Mouse (Mus musculus) cerebellum, postnatal 36 days (tissue): ENCODE data around the gene Sez6l.
A peak's percentile ranks its signal among the peaks of the same experiment; 100 is the strongest.

ENCODE experiments used
- DNase-seq, 2 experiments: peaks; one replicate each; pipeline ENCODE4 v3.0.0; 2021 to 2022; ENCODE audit warnings: mixed read lengths in 2 of 2

Gene Sez6l

DNA sequence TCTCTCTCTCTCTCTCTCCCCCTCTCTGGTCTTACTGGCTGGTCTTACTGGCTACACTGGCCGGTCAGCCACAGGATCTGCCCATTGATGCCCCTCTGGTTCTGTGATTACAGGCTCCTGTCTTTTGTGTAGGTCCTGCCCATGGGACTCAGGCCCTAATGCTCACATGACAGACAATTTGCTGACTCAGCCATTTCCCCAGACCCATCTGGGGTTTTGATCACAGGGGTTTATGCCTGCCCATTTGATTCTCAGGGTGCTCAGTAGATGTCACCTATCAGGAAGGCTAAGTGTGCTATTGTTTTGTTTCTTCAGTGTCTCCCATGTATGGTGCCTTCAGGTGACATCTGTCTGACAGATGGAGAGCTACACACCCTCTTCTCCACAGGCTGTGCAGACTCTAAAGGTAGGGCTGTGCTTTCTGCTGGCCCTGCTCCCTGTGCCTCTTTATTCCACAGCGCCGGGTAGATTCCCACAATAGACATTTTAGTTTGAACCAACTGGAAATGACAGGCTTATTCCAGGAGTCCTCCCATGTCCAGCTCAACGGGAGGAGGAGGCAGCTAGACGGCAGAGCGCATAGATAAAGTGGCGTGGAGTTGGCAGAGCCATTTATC, 80.1 kb downstream of the Sez6l start:
- peak; percentile 43 to 53 for DNase-seq

- DNase-seq: no peak
Measured at GRCm38 (mm10) chr5:112493492-112493891, 83.5 kb downstream of the Sez6l start.

DNA sequence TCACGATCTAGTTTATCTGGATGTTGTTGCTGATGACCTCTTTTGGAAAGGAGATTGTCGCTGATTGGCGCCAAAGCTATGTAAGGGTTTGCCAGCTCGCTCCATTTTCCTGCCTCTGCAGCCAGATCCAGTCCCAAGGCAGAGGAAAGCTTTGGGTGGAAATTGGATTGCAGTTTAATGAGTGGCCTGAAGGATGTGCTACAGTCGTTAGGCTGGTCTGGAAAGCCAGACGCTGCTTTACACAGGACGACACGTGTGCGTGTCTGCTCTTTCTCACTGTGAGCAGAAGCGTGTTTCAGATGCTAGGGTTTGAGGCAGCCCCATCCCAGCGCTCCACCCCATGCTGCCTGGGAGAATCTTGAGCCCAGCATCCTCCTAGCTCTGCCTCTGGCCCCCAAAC, 85.5 kb downstream of the Sez6l start:
- DNase-seq: no peak

GRCm38 (mm10) chr5:112488101-112488776, 88.7 kb downstream of the Sez6l start:
- no peak for DNase-seq

- DNase-seq: no peak
Measured at GRCm38 (mm10) chr5:112487504-112487903, 89.5 kb downstream of the Sez6l start.

GRCm38 (mm10) chr5:112486415-112486814, 90.6 kb downstream of the Sez6l start:
- DNase-seq: no peak

DNA sequence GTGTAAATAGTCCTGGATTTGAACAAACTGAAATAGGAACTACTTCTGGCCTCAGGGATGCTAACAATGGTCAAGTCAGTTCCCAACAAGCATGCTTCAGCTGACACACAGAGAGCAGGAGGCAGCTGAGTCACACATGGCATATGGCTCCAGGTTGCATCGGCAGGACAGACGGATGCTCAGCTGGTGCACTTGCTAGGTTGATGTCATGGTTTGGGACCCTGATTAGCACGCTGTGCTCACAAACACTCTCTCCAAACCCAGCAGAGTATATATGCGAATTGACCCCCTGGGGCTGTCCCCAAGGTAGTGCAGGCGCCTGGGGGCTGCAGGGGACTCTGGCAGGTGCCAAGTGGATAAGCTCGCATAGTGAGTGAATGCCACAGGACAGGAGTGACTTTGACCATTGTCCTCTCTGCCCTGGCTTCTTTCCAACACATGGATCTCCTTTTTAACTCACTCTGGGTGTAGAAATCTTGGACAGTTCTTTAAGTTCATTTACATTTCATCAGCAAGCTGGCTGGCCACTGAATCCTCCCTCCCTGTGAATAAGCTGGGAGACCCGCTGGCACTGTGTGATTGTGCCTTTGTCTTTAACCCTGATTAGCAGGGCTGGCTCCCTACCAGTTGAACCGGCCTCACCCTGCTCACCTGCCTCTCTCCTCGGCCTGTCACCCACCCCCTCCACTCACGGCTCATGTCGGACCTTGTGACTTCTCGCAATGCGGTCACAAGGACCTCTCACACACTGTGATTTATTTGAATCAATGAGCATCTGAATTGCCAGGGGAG, 91.9 kb downstream of the Sez6l start:
- DNase-seq: peak; percentile 82 to 89

- DNase-seq: no peak
Measured at GRCm38 (mm10) chr5:112483030-112483429, 94.0 kb downstream of the Sez6l start.

DNA sequence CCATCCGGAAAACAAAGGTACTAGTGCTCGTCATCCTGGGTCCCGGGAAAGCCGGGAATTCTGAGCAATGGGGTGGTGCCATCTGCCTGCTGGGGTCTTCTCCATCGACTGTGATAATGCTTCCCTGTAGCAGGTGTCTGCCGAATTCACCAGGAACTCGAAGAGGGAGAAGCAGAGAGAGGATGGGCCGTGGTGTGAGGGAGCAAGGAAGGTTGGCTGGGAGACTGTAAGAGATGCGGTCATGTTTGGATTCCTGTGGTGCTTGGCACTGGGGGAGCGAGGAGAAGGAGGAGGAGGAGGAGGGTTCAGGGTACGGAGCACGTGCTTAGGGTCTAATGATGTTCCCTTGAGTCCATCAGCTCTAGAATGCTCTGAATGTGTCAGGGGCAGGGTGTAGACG, 94.4 kb downstream of the Sez6l start:
- peak in 1 of 2 experiments; percentile 31 for DNase-seq

- DNase-seq: no peak
Measured at GRCm38 (mm10) chr5:112481946-112482410, 95.0 kb downstream of the Sez6l start.

- DNase-seq: no peak
Measured at GRCm38 (mm10) chr5:112473453-112473852, 103.5 kb downstream of the Sez6l start.

GRCm38 (mm10) chr5:112470144-112470543, 106.8 kb downstream of the Sez6l start:
- DNase-seq: peak; percentile 80 to 83

- DNase-seq: no peak
Measured at GRCm38 (mm10) chr5:112468986-112469581, 107.9 kb downstream of the Sez6l start.

DNA sequence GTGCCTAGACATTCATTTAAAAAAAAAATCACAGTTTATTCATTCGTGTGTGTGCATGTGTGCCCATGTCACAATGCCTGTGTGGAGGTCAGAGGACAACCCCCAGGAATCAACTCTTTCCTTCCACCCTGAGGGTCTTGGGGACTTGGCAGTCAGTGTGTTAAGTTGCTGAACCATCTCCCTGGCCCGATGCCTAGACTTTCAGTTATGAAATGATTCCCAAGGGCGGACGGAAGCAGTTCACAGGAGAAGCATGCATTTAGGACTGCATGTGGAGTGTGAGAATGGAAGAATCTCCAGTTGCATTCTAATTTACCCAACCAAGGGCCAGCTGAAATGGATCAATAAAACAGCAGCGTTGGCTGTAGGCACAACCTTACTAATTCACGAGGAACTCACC, 110.7 kb downstream of the Sez6l start:
- no peak for DNase-seq

DNA sequence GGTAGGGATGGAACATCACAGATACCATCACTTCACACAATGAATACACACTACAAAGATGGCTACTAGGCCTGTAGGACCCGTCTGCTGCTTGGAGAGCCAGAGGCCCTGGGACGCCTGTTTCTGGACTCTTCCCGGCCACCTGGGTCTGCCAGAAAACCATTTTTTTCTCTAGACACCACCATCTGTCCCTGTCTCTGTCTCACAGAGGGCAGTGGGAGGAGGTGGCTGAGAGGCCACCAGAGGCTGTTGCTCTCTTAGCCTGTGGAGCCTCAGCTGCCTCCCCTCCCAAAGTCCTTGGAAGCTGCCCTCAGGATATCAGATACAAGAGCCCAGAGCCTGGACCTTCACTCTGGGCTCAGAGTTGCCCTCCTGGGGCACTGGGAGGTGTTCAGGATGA, 117.1 kb downstream of the Sez6l start:
- DNase-seq: peak; percentile 68 to 69

DNA sequence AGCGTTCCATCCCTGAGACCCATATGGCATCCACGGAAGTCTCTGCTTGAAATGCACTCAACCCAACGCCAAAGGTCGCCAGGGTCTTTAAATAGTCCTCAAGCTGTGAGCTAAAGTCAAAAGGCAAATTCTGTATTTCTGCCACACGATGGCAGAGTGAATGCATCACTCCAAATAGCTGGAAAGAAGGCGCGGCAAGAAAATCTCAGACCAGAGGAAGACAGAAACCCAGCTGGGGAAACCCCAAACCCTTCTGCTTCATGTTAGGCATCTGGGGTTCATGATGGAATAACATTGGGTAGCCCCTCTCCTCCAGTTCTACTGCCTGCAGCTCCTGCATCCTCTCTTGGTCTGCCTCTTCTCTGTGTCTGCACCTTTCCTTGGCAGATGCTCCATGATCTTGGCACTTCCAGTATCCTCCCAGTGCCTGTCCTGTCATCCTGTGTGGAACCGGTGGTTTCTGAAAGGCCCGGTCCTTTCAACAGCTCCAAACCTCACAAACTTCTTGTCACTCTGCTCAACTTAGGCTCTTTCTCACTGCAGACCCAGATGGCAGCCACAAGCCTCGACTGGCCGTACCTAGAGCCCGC, 121.9 kb downstream of the Sez6l start:
- DNase-seq: peak in 1 of 2 experiments; percentile 44

DNA sequence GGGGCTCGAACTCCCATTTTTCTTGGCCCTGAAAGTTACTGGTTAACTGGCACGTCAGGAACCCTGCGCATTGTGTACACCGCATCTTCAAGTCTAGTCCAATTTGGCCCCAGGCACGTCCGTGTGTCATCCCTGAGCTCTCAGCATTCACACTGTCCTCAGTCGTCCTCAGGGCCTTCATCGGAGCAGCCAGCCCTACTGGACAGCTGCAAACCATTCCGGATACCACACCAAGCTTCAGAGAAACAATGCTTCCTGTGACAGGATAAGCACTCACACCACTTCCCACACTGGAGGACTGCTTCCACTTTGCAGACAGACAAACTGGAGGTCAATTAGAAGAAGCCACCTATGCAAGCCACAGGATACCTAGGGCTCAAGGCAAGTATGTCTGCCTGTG, 123.9 kb downstream of the Sez6l start:
- no peak for DNase-seq

DNA sequence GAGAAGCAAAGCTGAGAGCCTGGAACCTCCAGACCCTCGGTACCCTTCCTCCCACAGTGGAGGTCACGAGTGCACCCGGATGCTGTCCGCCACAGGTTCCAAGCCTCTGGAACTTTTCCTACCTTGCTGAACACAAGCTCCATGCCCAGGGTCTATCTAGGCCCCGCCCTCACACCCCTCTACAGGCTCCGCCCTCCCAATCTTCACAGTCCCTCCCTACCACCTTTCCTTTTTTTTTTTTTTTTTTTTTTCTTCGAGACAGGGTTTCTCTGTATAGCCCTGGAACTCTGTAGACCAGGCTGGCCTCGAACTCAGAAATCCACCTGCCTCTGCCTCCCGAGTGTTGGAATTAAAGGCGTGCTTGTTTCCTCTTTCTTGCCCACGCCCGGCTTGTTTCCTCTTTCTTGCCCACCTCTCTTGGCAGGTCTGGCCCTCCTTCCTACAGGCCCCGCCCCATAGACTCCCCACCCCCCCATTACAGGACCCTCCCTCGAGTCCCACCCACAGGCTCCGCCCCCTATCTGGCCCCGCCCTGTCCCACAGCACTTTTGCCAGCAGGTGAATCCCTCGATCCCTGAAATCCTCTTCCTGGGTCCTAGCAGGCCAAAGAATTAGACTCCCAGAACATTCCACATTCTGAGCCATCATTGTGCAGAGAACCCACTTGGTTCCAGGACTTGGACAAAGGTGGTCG, 128.1 kb downstream of the Sez6l start, which contains the start of gene Gm6588:
Gene Gm6588 (plus strand): TSS at position 680 of the 694 bp plus-strand sequence.
- DNase-seq: no peak

GRCm38 (mm10) chr5:112438535-112438934, 138.4 kb downstream of the Sez6l start:
- no peak for DNase-seq

GRCm38 (mm10) chr5:112433004-112433403, 144.0 kb downstream of the Sez6l start:
- peak; percentile 85 to 90 for DNase-seq

GRCm38 (mm10) chr5:112432033-112432432, 145.0 kb downstream of the Sez6l start:
- no peak for DNase-seq

DNA sequence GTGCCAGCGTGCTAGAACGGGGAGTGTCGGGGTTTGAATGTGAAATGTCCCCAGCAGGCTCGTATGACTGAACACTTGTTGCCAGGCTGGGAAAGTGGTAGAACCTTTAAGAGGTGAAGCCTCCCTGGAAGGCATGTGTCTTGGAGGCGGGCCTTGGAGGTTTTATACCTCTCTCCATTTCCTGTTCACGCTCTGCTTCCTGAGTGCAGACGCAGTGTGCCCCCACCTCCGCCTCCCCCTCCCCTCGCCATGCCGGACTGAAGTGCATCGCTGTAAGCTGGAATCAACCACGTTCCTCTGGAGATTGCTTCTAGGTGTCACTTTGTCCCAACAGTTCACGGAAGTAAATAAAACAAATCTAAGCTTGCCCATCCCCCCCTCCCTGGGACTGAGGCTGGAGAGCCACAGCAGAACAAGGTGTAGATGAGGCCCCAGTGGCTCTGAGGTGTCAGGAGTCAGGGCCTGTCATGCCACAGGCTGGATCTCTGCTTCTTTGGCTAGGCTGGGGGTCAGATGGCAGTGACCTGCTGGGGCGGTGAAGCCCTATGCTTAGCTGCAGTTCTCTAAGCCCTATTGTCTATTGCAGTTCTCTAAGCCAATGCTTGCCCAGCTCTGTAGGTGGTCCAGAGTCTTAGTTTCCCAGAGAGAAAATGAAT, 145.7 kb downstream of the Sez6l start:
- DNase-seq: no peak
